Mouse (Mus musculus) spleen, adult 2 months (tissue): ENCODE results near the gene Tomm22. TPM values are rescaled to one million over a fixed set of nuclear protein-coding genes. Genes with fewer than 3 reads are reported as not detected.

Source experiments
- DNase-seq, 2 experiments: peaks; one replicate each; pipeline versions ENCODE4 v3.0.0 to v3.0.0-alpha.2; 2012 to 2021; ENCODE audit warnings: low spot score in 2 of 2, low read depth in 1 of 2
- H3K27ac ChIP-seq: fragments of 200-500 bp; 2 replicates; pipeline ENCODE4 v1.5.1; 2012; ENCODE audit warnings: low read length, inconsistent platforms; ENCODE audit not compliant: insufficient read depth
- H3K27me3 ChIP-seq: fragments of 200-500 bp; 2 replicates; pipeline ENCODE4 v1.6.1; 2012; ENCODE audit warnings: mild to moderate bottlenecking, moderate library complexity, low read length, inconsistent platforms; ENCODE audit not compliant: control insufficient read depth, insufficient read depth
- H3K36me3 ChIP-seq: fragments of 200-500 bp; 2 replicates; pipeline ENCODE4 v1.6.1; 2012; ENCODE audit warnings: mild to moderate bottlenecking, low read length, inconsistent platforms; ENCODE audit not compliant: control insufficient read depth, insufficient read depth
- H3K4me1 ChIP-seq: fragments of 200-500 bp; 2 replicates; pipeline ENCODE4 v1.6.1; 2011; ENCODE audit warnings: inconsistent platforms; ENCODE audit not compliant: control insufficient read depth, insufficient read depth, insufficient read length
- H3K4me3 ChIP-seq: fragments of 200-500 bp; 2 replicates; pipeline ENCODE4 v1.5.1; 2011; ENCODE audit warnings: mild to moderate bottlenecking, inconsistent platforms; ENCODE audit not compliant: insufficient read depth, insufficient read length; ENCODE audit errors: extremely low read depth
- CTCF ChIP-seq: fragments of 200-500 bp; IDR thresholded peaks from 2 replicates; pipeline ENCODE4 v1.5.1; 2011; ENCODE audit warnings: mild to moderate bottlenecking, inconsistent platforms; ENCODE audit not compliant: insufficient read depth, insufficient read length, insufficient replicate concordance; ENCODE audit errors: extremely low read depth
- POLR2A ChIP-seq: fragments of 200-500 bp; IDR thresholded peaks from 2 replicates; pipeline ENCODE4 v1.6.1; 2011; ENCODE audit warnings: low read depth, low read length, inconsistent platforms
- WGBS: fragments of 180-500 bp; shearing (Covaris S2); methylation state at CpG from one replicate; pipeline ENCODE4 v1.1.7; 2018; 5-methylcytosine and 5-hydroxymethylcytosine counted together
- polyA plus RNA-seq: library from polyadenylated mRNA; depleted of rRNA; stranded (reverse); fragments of >200 nt; gene quantifications from 2 replicates; pipeline ENCODE4 v1.2.3, GENCODE M21; 2012; rRNA removed

Gene Tomm22
- polyA plus RNA-seq = 18.7 and 19.5 TPM in 2 replicates

DNA sequence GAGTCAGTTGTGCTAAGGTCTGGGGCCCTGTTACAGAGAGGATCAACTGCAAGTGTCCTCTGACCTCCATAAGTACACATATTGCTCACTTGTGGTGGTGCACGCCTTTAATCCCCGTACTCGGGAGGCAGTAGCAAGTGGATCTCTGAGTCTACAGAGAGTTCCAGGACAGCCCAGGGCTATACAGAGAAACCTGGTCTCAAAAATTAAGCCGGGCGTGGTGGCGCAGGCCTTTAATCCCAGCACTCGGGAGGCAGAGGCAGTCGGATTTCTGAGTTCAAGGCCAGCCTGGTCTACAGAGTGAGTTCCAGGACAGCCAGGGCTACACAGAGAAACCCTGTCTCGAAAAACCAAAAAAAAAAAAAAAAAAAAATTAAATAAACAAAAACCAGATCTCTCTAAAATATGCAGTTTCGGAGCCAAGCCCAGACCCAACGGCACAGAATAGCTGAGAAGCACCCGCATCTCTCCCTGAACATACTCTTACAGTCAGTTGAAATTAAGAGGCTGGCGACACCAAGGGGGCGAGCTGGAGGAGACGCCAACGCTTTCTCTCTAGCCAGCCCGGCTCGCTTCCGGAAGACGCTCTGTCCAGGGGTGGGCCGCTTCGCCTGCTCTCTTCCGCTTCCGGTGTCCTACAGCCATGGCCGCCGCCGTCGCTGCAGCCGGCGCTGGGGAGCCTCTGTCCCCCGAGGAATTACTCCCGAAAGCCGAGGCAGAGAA lies at the start of gene Tomm22:
Gene Tomm22 (plus strand): TSS at position 613 of the 723 bp plus-strand sequence.
- Histone ChIP-seq H3K4me1 (peaks cover 2% of the 10 kb centered on the region; the same call in 1 of the 2 replicates), H3K27me3 (0 out of 2 replicates have a peak, but pooled peaks cover 1% of the 10 kb centered on the region), H3K27ac (no peak within 1 kb of the TSS), H3K4me3 (peak within 1 kb of the TSS; percentile 99), H3K36me3 (peaks cover 15% of the 10 kb centered on the region)
- peak; percentile 86 to 90 for DNase-seq
- WGBS = 21% methylated on average over 33 of the region's 33 CpGs
- peak; percentile 43 for TF ChIP-seq POLR2A
- TF ChIP-seq CTCF = peak; percentile 73

DNA sequence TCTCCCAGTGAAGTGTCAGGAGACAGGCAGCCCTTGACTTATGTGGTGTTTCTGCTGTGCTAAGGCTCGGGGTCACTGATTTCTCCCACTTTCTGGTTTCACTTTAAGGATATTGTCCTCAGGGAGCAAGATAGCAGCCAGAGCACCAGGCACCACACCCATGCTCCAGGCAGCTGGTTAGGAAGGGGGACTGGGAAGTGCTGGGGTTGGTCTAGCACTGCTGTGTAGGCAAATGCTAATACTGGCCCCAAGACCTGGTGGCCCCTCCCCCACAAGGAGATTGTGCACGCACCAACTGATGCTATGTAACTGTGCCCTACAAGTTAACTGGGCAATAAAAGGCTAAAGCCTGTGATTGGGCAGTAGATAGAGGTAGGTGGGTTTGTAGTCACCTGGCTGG lies 40.2 kb upstream of the Tomm22 start:
- DNase-seq = no peak
- no peak overlapping the region for H3K4me3 ChIP-seq
- no peaks in the 10 kb centered on the region for H3K27me3 ChIP-seq
- H3K36me3 ChIP-seq = no peaks in the 10 kb centered on the region
- no peaks in the 10 kb centered on the region for H3K4me1 ChIP-seq
- no peak overlapping the region for H3K27ac ChIP-seq
- WGBS = 79% methylated on average over 2 of the region's 2 CpGs
- no peak for TF ChIP-seq CTCF
- no peak for TF ChIP-seq POLR2A

DNA sequence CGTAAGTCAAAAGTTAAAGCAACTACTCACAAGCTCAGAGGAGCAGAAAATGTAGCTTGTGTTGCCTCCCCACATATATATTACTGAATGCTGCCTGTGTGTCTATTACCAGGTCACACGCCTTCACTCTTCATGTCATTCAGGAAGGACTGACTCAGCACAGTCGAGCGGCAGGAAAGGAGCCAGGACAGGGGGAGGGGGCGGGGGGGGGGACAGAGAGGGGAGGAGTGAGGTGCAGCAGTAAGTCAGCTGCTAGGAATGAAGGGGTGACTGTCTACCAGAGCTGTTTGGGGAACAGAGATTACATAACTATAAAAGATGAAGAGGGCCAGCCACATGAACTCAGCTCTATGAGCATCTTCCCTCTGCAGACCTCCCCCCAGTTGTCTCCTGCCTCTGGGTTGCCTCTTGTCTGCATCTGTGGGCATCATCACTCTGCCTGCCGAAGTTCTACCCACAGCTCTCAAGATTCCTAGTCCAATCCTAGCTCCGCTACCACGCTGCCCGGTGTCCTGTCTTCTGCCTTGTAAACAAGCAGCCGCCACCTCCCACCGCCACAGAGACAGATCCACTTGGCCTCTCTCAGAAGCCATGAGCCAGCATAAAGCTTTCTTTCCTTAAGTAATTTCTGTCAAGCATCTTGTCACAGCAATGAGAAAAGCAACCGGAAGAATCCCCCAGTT lies 29.4 kb upstream of the Tomm22 start:
- no peak for TF ChIP-seq POLR2A
- TF ChIP-seq CTCF = no peak
- no peaks in the 10 kb centered on the region for H3K4me1 ChIP-seq
- no peak overlapping the region for H3K4me3 ChIP-seq
- H3K27me3 ChIP-seq = no peaks in the 10 kb centered on the region
- H3K36me3 ChIP-seq = no peaks in the 10 kb centered on the region
- DNase-seq = no peak
- 62% methylated on average over 12 of the region's 12 CpGs for WGBS
- no peak overlapping the region for H3K27ac ChIP-seq

DNA sequence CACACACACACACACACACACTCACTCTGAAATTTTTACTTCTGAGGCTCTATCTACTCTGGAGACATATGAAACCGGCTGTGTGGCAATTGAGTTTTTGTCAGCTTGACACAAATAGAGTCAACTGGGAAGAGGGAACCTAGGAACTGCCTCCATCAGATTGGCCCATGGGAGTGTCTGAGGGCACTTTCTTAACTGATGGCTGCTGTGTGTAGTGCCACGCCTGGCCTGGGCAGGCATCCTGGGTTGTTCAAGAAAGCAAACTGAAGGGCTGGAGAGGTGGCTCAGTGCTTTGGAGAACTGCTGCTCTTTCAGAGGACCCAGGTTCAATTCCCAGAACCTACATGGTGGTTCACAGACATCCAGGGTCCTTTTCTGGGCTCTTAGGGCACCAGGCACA lies 25.2 kb upstream of the Tomm22 start:
- no peak overlapping the region for H3K27ac ChIP-seq
- no peak for TF ChIP-seq POLR2A
- TF ChIP-seq CTCF = no peak
- no peak for DNase-seq
- H3K36me3 ChIP-seq = no peaks in the 10 kb centered on the region
- H3K27me3 ChIP-seq = no peaks in the 10 kb centered on the region
- WGBS = 78% methylated on average over 2 of the region's 2 CpGs
- H3K4me3 ChIP-seq = no peak overlapping the region
- no peaks in the 10 kb centered on the region for H3K4me1 ChIP-seq

DNA sequence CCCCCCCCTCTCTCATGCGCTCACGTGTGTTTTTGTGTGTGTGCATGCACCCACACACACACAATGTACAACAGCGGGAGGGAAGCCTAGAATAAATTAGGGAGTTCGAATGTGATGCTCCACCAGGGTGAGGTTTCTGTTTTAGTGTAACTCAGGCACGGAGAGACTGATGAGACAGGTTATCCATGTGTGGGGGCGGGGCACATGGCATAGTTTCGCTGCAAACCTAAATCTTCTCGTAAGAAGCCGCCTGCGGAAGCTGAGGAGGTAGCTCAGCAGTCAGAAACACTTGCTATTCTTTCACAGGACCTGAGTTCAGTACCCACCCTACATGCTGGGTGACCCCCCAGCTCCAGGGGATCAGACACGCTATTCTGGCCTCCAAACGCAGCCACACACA lies 22.5 kb upstream of the Tomm22 start:
- 95% methylated on average over 12 of the region's 12 CpGs for WGBS
- no peak overlapping the region for H3K27ac ChIP-seq
- H3K4me3 ChIP-seq = no peak overlapping the region
- no peaks in the 10 kb centered on the region for H3K27me3 ChIP-seq
- H3K4me1 ChIP-seq = no peaks in the 10 kb centered on the region
- TF ChIP-seq CTCF (no peak), POLR2A (no peak)
- no peak for DNase-seq
- no peaks in the 10 kb centered on the region for H3K36me3 ChIP-seq

DNA sequence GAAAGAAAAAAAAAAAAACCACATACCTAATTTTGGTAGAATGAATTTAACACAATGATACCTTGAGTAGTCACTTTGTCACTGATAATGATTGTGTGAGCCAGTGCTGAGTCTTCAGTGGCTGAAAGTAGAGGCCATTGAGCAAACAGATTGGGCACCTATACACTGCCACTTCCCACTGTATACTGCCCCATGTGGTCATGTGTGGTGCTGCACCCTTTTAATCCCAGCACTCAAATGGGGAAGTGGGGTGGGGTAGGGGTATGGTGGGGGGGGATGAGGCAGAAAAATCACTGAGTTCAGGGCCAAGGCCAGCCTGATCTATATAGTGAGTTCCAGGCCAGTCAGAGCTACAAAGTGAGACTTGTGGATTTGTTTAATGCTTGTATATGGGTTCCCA lies 20.1 kb upstream of the Tomm22 start:
- no peaks in the 10 kb centered on the region for H3K36me3 ChIP-seq
- DNase-seq = peak; percentile 50

DNA sequence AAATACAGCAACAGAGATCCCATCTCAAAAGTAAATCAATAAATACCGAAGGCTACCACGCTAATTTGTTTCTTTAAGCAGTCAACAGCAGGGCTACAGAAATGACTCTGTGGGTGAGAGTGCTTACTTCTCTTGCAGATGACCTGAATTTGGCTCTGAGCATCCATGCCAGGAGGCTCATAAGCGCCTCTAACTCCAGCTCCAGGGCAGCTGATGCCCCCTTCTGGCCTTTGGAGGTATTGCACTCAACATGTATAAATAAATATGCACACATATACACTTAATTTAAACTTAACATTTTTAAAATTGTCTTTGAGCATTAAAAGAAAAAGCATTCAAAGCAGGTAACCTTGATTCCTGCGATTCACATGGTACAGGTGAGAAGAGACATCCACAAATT lies 19.2 kb upstream of the Tomm22 start:
- DNase-seq = no peak
- 91% methylated on average over 4 of the region's 4 CpGs for WGBS
- H3K4me3 ChIP-seq = no peak overlapping the region

More for the DNA sequence above, 20.1 kb upstream of the Tomm22 start:
- no peak for TF ChIP-seq POLR2A
- TF ChIP-seq CTCF = peak; percentile 42; the same call in 1 of the 2 replicates
- H3K27ac ChIP-seq = no peak overlapping the region
- no peaks in the 10 kb centered on the region for H3K4me1 ChIP-seq
- no peak overlapping the region for H3K4me3 ChIP-seq
- H3K27me3 ChIP-seq = no peaks in the 10 kb centered on the region

More for the DNA sequence above, 19.2 kb upstream of the Tomm22 start:
- Histone ChIP-seq H3K27ac (no peak overlapping the region), H3K36me3 (no peaks in the 10 kb centered on the region), H3K4me1 (no peaks in the 10 kb centered on the region), H3K27me3 (no peaks in the 10 kb centered on the region)
- TF ChIP-seq POLR2A (no peak), CTCF (peak; percentile 16; the same call in 1 of the 2 replicates)
